Mouse (Mus musculus): ENCODE results near the gene Ece1.

The Ece1 gene

DNA sequence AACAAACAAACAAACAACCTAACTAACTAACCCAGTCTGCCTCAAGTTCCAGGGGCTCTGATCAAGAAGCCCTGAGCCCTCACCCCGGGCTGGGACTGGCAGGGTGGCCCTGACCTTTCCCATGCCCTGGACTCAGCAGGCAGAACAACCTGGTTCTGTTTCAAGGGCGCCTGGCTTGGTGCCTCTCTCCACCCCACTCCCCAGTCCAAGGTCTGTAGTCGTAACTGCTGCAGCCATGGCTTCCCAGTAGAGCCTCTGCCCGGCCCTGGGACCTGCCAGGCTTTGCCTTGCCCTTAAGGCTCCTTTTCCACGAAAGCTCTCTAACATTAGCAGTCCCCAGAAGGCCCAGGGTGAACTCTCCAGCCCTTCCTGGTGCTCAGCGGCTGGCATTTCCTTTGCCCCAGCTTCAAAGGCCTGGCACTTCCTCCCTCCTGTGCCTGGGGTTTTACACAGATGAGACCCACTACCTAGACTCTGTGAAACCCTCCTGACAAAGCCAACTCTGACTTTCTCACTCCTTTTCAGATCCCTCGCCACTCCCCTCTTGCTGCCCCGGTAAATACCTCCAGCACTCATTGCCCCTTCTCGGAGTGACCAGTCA lies 6.2 kb upstream of the Ece1 start:
- no peak for DNase-seq (ENCODE audit: extremely low spot score, low read depth, low spot score)

DNA sequence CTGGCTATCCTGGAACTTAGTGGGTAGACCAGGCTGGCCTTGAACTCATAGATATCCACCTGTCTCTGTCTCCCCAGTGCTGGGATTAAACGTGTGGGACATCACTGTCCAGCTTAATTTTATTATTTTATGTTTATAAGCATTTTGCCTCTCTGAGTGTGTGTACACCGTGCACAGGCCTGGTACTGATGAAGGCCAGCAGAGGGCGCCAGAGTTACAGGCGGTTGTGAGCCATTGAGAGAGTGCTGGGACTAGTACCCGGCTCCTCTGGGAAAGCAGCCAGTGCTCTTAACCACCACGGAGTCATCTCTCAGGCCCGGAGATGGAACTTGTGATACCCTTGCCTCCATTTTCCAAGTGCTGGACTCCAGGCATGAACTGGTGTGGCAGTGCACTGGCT lies 4.9 kb upstream of the Ece1 start:
- no peak for DNase-seq (ENCODE audit: extremely low spot score, low read depth, low spot score)

DNA sequence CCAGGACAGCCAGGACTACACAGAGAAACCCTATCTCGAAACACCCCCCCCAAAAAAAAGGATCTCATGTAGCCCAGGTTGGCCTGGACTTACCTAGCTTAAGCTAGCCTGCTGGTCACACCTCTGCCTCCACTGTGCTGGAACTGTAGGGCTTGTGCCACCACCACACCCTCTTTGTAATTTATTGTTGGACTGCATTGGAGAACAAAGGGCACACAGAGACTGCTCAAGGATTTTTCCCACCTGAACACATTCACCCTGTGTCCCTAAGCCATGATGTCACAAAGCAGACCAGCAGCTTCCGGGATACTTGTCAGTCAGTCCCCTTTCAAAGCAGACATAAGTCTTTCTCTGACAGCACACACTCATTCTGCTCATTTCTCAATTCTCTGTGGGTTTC lies 3.7 kb upstream of the Ece1 start:
- DNase-seq (ENCODE audit: extremely low spot score, low read depth, low spot score), result no peak

DNA sequence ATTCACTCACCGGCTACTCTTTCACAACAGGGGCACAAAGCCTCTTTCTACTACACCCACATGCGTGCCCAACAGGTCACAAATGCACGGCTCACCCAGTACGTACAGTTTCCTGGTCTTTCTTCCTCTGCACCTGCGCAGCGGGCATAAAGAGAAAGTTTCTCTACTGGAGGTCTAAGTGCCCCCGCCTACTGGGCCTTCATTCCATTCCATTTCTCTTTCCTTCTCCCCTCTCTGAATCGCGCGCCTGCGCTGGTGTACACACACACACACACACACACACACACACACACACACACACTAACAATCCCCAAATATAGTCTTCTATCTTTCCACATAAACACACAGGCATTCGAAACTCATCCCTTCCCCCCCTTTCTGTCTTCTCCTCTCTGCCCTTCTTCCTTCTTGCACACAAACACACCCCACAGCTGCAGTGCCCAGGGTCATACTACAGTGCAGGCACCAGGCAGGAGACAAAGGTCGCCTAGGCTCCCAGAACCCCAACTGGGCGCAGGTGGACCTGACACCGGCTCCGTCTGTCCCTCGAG lies 501 bp upstream of the Ece1 start:
- DNase-seq (ENCODE audit: extremely low spot score, low read depth, low spot score), result no peak

DNA sequence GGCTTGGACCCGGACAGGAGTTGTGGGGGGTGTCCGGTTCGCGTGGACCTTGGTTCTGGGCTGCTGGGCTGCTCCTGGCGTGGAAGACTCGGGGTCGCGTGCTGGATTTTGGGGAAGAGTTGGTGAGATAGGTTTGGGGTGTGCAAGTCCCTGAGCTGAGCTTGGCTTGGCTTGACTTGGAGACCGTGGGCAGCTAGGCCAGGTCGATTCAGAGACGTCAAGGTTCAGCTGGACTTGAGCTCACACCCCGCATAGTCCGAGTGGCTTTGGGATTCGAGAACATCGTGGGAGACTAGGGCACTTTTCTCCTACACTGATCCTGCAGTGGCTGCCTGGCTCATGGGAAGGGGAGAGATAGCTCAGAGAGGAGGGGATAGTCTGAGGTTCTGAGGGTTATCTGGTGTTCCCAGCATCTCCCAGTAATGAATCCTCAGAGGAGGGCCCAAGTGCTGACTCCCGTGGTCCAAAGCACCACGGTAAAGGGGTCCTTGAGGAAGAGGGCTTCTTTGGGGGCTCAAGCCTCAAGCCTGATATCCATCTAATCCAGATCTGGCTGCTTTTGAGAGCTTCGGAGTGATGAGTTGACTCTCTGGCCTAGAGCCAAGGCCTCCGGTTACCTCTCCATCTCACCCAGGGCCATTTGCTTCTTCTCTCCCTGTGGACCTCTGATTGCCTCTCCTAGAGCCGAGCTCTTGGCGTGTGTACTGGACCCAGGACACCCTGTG lies 641 bp downstream of the Ece1 start:
- DNase-seq (ENCODE audit: extremely low spot score, low read depth, low spot score), result no peak

DNA sequence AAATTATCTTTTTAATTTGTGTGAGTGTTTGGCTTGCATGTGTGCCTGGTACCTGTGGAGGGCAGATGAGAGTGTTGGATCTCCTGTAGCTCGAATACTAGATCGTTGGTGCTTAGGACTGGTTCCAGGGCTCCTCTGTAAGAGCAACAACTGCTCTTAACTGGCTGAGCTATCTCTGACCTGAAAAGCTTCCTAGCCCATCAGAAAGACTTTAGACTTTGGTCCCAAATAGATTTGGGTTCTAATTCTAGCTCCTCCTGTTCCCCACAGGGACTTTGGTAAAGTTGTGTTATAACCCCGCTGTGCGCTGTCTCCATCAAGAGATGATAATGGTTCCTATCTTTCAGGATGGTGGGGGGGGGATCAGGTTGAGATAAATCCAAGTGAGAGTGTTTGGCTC lies 2.0 kb downstream of the Ece1 start:
- DNase-seq (ENCODE audit: extremely low spot score, low read depth, low spot score), result no peak

DNA sequence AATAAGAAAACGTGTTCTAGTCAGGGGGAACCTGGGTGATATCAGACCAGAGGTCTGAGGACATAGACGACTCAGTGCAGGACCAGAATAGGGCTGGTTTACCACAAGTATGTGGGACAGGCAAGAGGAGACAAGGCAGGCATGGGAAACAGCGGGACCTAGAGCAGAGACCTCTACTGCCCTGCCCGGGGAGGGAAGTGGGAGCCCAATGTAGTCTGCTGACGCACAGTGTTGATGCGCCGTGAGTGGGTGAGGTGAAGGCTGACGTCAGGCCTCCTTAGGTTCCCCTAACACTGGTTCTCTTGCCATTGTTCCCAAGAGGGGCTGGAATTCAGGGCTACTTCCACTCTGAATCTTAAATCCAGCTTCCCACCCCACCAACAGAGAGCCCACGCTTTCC lies 2.7 kb downstream of the Ece1 start:
- no peak for DNase-seq (ENCODE audit: extremely low spot score, low read depth, low spot score)

DNA sequence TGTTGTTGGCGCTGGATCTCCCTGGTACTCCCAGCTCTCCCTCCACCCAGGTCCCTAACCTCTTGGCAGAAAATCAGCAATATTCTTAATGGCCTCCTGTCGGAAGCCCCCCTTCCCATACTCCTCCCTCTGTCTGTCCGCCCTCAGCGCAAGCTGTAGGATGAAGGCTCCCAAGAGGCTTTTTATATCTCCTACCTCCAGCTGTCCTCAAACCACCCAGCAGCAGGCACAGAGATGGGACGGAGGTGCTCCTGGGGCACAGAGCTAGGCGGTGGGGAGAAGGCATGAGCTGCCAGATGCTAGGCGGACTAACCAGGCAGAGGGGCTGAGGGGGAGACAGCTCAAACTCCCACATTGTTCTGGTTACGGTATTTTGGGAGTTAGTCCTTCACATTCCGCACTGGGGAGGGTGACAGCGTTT lies 3.2 kb downstream of the Ece1 start:
- no peak for DNase-seq (ENCODE audit: extremely low spot score, low read depth, low spot score)

DNA sequence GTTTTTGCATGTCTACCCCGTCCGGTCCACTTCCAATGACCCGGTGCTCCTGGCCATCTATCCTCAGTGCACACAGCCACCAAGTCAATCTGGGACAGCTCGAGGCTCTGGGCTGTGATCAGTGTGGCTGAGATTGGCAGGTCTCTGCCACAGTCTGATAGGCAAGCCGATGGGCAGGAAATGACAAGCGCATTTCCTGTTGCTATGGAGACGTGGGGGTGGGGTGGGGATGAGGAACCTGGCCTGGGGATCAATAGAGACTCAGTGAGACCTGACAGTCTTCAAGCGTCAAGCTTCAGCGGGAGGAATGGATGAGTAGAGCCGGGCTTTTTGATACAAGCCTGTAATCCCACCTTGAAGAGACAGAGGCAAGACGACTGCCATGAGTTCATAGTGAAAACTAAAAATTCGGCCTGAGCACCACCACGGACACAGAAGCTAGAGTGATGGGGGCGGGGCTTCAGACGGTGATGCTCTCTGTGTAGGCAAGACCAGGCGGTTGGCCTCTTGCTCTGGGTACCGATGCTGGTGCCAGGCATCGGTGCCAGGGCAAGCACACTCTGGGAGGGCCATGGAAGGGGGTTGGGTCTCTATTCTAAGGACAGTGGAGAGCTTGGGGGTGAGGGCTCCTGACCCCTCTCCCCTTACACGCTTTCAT lies 4.3 kb downstream of the Ece1 start:
- no peak for DNase-seq (ENCODE audit: extremely low spot score, low read depth, low spot score)

DNA sequence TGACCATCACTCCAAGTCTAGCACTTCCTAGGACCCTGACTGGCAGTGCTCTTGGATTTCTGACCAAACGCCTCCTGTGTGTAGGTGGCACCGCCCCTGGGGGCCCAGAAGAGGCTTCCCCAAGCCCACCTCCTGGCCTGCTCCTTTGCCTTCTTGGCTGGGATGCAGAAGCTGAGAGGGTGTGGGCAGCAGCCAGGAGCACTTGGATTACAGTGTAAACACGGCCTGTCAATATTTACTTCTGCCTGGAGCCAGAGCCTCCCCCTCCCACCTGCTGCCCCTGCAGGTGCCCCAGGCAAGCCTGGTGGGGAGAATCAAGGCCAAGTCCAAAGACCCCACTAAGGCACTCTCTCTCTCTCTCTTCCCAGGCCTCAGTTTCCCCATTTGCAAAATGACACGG lies 5.2 kb downstream of the Ece1 start:
- no peak for DNase-seq (ENCODE audit: extremely low spot score, low read depth, low spot score)

DNA sequence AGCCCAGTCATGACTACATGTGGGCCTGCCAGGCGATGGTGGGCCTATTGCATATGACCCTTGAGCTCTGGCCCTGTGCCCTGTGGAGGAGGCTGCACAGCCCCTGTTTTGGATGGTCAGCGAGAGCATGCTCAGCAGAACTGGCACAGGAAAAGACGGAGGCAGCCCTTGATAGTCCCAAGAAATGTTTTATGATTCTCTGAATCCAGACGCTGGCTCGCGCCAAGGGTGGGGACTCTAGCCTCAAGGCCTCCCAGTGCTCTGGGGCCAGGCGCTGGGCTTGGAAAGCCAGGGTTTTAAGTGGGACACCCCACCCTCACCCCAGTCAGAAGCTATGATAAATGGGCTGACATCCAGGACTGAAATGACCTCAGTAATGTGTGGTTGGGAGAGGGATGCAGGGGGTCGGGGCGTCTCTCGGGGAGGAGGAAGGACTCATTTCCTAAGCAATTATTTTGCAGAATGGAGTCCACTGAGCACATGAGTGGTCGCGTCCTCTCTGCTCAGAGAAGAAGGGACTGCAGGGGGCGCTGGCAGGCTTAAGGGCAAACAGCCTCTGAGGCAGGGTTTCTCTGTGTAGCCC lies 5.7 kb downstream of the Ece1 start:
- no peak for DNase-seq (ENCODE audit: extremely low spot score, low read depth, low spot score)

DNA sequence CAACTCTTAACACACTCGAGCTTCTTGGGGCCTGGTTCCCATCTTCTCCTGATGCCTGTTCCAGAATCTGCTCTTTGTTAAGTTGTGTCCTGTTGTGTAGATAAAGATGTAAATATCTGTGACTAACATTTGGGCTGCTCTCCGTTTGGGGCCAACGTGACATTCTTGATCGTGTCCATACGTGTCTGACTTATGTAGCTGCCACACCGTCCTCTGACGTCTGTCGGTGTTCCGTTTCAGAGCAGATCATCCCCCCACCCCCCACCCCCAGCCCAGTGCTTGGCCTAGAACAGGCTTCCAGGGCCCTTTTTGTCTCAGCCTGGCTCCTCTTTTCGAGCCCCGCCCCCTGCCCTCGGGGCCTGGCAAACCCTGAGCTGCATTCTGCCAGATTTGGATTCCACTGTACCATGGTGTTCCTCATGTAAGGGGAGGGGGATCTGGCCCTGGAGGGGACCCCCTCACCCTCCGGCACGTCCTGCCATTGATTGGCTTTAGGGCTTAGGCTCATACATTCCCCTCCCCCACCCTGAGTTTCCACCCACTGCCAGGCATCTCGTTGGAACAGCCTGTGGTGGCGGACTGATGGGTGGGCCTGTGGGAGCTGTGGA lies 7.7 kb downstream of the Ece1 start:
- DNase-seq (ENCODE audit: extremely low spot score, low read depth, low spot score), result no peak

DNA sequence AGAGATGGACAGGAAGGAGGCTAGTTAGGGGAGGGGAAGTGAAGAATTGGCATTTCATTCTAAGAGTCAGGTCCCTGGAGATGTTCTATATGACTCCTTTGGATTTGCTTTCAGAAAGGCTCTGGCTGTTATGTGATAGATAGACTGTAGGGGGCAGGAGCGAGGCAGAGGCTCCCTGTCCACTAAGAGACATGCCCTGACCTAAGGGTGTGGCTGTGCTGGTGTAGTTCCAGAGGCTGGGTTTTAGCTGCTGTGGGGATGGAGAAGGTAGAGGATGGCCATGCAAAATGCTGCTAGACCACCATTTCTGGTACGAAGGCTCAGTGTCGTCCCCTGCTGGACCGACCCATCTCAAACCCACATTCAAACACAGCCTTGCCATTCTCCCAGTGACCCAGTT lies 8.9 kb downstream of the Ece1 start:
- DNase-seq (ENCODE audit: extremely low spot score, low read depth, low spot score), result no peak

DNA sequence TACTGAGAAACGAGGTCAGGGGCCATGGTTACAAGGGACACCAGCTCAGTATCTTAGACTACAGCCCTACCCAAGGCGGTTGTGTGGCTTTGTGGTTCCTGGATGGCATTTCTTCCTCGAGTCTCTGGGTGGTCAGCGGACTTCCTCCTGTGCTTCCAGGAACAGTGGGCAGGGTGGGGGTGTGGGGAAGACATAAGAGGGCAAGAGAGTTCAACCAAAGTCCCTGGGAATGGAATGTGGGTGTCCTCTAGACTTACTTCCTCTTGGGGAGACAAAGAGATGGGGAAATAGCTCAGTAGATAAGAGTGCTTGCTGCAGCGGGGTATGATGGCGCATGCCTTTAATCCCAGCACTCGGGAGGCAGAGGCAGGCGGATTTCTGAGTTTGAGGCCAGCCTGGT lies 9.4 kb downstream of the Ece1 start:
- no peak for DNase-seq (ENCODE audit: extremely low spot score, low read depth, low spot score)

DNA sequence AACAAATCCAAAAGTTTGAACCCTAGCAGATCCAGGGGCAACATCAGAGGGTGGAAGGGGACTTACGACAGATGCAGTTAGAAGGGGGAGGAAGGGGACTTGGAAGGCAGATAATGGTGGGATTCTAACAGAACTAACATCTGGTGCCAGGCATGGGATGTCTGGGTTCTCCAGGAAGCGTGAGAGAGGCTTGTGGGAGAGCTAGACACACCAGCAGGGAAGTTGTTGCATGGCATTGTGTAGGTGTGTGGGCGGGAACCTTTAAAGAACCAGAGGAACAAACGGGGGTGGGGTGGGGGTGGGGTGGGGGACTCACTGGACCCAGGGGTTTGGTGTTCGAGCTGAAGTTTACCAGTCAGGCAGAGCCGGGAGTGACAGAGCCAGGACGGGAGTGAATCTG lies 12.3 kb downstream of the Ece1 start:
- no peak for DNase-seq (ENCODE audit: extremely low spot score, low read depth, low spot score)

DNA sequence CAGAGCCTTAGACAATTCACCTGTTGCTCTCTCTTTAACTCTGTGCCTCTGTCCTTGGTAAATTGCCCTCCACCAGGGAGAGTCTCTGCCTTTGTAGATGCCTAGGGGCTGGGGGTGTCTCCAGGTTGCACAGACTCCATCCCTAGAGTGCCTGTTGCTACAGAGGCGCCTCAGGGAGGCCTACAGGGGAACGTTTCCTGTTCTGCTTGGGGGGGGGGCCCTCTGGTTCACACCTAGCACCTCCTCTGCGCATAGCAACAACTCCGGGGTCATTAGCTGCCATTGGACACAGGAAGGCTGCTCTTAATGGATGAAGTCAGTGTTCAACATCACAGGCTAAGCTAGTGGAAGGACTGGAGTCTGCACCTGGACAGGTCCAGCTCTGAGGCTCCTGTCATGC lies 12.8 kb downstream of the Ece1 start:
- no peak for DNase-seq (ENCODE audit: extremely low spot score, low read depth, low spot score)

DNA sequence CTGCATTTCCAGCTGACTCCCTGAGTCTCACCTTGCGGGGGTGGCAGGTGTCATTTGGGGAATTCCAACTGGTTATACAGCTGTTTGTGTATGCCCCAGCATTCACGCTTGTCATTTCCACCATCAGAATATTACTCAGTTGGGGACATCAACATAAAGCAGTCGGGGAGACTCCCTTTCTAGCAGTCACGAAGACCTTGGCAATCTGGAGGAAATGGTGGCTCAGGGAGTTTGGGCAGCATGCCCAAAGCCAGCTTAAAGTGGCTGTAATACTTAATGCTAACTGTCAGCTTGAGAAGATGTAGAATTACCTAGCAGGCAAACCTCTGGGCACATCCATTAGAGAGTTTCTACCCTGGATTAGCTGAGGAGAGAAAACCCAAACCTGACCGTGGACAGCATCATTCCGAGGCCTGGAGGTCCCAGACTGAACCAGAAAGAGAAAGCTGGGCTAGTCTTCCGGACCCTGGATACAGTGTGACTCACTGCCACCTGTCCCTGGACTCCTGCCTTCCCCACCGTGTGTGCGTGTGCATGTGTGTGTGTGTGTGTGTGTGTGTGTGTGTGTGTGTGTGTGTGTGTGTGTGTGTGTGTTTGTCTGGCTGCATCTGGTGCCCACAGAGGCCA lies 13.5 kb downstream of the Ece1 start:
- DNase-seq (ENCODE audit: extremely low spot score, low read depth, low spot score), result no peak

DNA sequence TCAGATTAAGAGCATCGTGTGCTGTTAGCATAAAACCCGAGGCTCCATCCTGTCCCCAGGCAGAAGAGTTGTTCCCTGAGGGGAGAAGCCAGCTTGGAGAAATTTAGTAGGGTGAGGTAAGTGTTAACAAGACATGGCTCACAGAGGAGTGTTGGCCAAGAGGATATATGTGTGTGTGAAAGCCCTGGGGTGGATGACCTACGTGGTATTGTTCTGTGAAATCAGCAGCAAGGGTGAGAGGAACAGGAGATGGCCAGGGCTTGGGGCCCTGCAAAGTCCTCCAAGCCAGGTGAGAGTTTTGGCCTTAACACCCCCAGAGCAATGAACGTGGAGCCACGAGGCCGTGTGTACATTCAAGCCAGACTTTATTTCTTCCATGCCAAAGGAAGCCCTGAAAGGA lies 14.8 kb downstream of the Ece1 start:
- no peak for DNase-seq (ENCODE audit: extremely low spot score, low read depth, low spot score)

DNA sequence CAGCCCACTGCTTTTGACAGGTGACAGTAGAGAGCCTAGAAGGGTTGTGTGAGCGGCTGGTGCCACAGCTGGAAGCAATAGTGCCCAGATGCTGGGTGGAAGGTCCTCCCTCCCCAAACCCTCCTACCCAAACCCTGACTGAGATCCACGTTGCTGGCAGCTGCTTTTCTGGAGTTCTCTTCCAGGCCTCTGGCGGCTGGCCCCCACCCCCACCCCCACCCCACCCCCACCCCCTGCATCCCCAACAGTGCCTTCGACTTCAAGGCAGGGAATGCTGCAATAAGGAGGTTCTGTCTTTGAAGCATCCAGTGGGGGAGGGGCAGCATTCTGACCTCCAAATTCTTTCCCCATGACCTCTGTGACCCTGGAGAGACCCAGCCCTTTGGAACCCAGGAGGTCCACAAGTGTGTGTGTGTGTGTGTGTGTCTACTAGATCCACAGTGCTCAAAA lies 15.4 kb downstream of the Ece1 start:
- DNase-seq (ENCODE audit: extremely low spot score, low read depth, low spot score), result no peak

DNA sequence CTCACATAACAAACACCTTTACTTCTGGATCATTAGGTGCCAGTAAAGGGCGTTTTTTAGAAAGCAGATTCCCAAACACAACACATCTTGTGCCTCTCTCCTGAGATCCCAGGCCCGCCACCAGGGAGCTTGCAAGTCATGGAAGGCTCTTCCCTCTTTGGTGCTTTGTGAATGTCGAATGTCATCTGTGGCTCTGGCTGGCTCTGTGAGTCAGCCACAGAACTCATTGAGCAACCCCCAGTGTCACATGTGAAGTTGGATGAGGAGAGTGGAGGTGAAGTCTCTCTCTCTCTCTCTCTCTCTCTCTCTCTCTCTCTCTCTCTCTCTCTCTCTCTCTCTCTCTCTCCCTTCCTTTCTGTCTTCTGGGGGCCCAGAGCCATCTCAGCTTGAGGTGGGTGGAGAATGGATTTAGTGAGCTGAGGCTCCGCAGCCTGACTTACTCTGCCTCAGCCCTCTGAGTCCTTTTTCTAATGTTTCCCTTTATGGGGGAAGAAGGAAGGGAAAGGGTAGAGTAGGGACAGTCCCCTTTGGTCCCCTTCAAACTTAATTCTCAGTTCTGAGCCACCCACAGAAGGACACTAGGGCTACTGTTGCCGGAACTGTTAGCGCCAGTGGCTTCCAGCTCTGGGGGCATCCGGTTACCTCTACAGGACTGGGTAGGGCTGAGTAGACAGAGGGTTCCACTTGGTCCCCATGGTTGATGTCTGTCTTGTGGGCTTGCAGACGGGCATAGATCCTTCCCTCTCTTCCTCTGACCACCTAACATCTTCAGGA lies 17.5 kb downstream of the Ece1 start:
- DNase-seq (ENCODE audit: extremely low spot score, low read depth, low spot score), result no peak
